Mouse (Mus musculus) G1E (cell line): ENCODE measurements at regions not wholly inside any gene's neighbourhood (a gene's known extent, or its start where the extent isn't known, plus 50 kb on each side); places are given as distances from the start of the nearest gene placed in this dataset.

Source experiments
- ATAC-seq: 2 replicates; pipeline ENCODE4 v1.8.0; 2016; ENCODE audit warnings: mild to moderate bottlenecking; ENCODE audit not compliant: insufficient number of reproducible peaks, poor library complexity, low FRiP score, severe bottlenecking; ENCODE audit errors: extremely low read depth
- DNase-seq: peaks from one replicate; pipeline ENCODE4 v3.0.0; 2012; ENCODE audit warnings: low spot score
- H3K27me3 ChIP-seq: 2 replicates; pipeline ENCODE4 v1.6.1; 2012; ENCODE audit warnings: mild to moderate bottlenecking, low read length, inconsistent platforms; ENCODE audit not compliant: insufficient read depth
- H3K36me3 ChIP-seq: replicated peaks from 2 replicates; pipeline ENCODE3; 2012; ENCODE audit warnings: mild to moderate bottlenecking, inconsistent platforms
- H3K4me1 ChIP-seq: 2 replicates; pipeline ENCODE4 v1.6.1; 2012; ENCODE audit warnings: low read depth, low read length, inconsistent platforms, mixed read lengths; ENCODE audit not compliant: insufficient read depth
- H3K4me3 ChIP-seq: 2 replicates; pipeline ENCODE4 v1.5.1; 2012; ENCODE audit warnings: low read depth, mild to moderate bottlenecking, inconsistent platforms, low read length, moderate library complexity, mixed read lengths
- H3K9me3 ChIP-seq: replicated peaks from 2 replicates; pipeline ENCODE4 v1.6.1; 2012; ENCODE audit warnings: inconsistent platforms
- CTCF ChIP-seq: IDR thresholded peaks from 2 replicates; pipeline ENCODE4 v1.5.1; 2012; ENCODE audit warnings: low read depth, low read length, inconsistent platforms, mixed read lengths
- GATA1 ChIP-seq: IDR thresholded peaks from 2 replicates; pipeline ENCODE4 v1.6.1; 2012; ENCODE audit warnings: borderline replicate concordance, low read length, inconsistent platforms, mixed read lengths
- GATA2 ChIP-seq: IDR thresholded peaks from 2 replicates; pipeline ENCODE4 v1.6.1; 2012; ENCODE audit warnings: low read depth, low read length, inconsistent platforms, borderline replicate concordance
- POLR2AphosphoS5 ChIP-seq: IDR thresholded peaks from 2 replicates; pipeline ENCODE4 v1.6.1; 2012; ENCODE audit warnings: low read depth, low read length, inconsistent platforms; ENCODE audit not compliant: insufficient replicate concordance
- TAL1 ChIP-seq: conservative IDR thresholded peaks from 2 replicates; pipeline ENCODE4 v1.6.1; 2012; ENCODE audit warnings: low read depth, low read length, inconsistent platforms, mixed read lengths

GRCm38 (mm10) chr10:120706684-120707290, 192.1 kb downstream of the Msrb3 start:
- H3K4me3 ChIP-seq: no peak overlapping the region
- peaks cover 67% of the 10 kb centered on the region for H3K9me3 ChIP-seq

GRCm38 (mm10) chr10:120701833-120702232, 197.1 kb downstream of the Msrb3 start:
- H3K27me3 ChIP-seq: no peaks in the 10 kb centered on the region
- no peak for DNase-seq
- ATAC-seq: no peak
- TF ChIP-seq GATA2 (no peak), TAL1 (no peak), POLR2AphosphoS5 (no peak), GATA1 (no peak), CTCF (no peak)
- no peaks in the 10 kb centered on the region for H3K4me1 ChIP-seq
- H3K36me3 ChIP-seq: no peaks in the 10 kb centered on the region
- peaks cover 66% of the 10 kb centered on the region for H3K9me3 ChIP-seq
- no peak overlapping the region for H3K4me3 ChIP-seq

More at GRCm38 (mm10) chr10:120706684-120707290, 192.1 kb downstream of the Msrb3 start:
- Histone ChIP-seq H3K27me3 (no peaks in the 10 kb centered on the region), H3K4me1 (no peaks in the 10 kb centered on the region), H3K36me3 (no peaks in the 10 kb centered on the region)
- TF ChIP-seq TAL1 (no peak), CTCF (no peak), GATA1 (no peak), GATA2 (no peak), POLR2AphosphoS5 (no peak)
- DNase-seq (no peak), ATAC-seq (no peak)

GRCm38 (mm10) chr10:120697275-120697856, 201.5 kb downstream of the Msrb3 start:
- DNase-seq: no peak
- Histone ChIP-seq H3K9me3 (peaks cover 54% of the 10 kb centered on the region), H3K27me3 (no peaks in the 10 kb centered on the region), H3K4me1 (no peaks in the 10 kb centered on the region), H3K4me3 (no peak overlapping the region), H3K36me3 (no peaks in the 10 kb centered on the region)
- TF ChIP-seq GATA2 (no peak), CTCF (no peak), POLR2AphosphoS5 (no peak)
- no peak for ATAC-seq

- Histone ChIP-seq H3K9me3 (peaks cover 55% of the 10 kb centered on the region), H3K4me1 (no peaks in the 10 kb centered on the region), H3K27me3 (no peaks in the 10 kb centered on the region), H3K36me3 (no peaks in the 10 kb centered on the region), H3K4me3 (no peak overlapping the region)
- TF ChIP-seq CTCF (no peak), GATA1 (no peak), POLR2AphosphoS5 (no peak), GATA2 (no peak), TAL1 (no peak)
- ATAC-seq (no peak), DNase-seq (no peak)
Observed at GRCm38 (mm10) chr10:120696481-120696880, 202.4 kb downstream of the Msrb3 start.

GRCm38 (mm10) chr10:120694472-120694871, 204.4 kb downstream of the Msrb3 start:
- Histone ChIP-seq H3K4me1 (no peaks in the 10 kb centered on the region), H3K4me3 (no peak overlapping the region), H3K36me3 (no peaks in the 10 kb centered on the region), H3K9me3 (peaks cover 44% of the 10 kb centered on the region), H3K27me3 (no peaks in the 10 kb centered on the region)
- ATAC-seq (no peak), DNase-seq (no peak)
- TF ChIP-seq GATA2 (no peak), TAL1 (no peak), GATA1 (no peak), CTCF (no peak), POLR2AphosphoS5 (no peak)

GRCm38 (mm10) chr10:120691451-120691850, 207.4 kb downstream of the Msrb3 start:
- DNase-seq: no peak
- Histone ChIP-seq H3K9me3 (peaks cover 50% of the 10 kb centered on the region), H3K4me3 (no peak overlapping the region), H3K4me1 (no peaks in the 10 kb centered on the region), H3K27me3 (no peaks in the 10 kb centered on the region), H3K36me3 (no peaks in the 10 kb centered on the region)
- ATAC-seq: no peak
- TF ChIP-seq TAL1: no peak
- no peak for TF ChIP-seq GATA2
- TF ChIP-seq CTCF: no peak
- no peak for TF ChIP-seq GATA1
- TF ChIP-seq POLR2AphosphoS5: no peak

- no peak overlapping the region for H3K4me3 ChIP-seq
- no peaks in the 10 kb centered on the region for H3K36me3 ChIP-seq
- no peak for ATAC-seq
- H3K27me3 ChIP-seq: no peaks in the 10 kb centered on the region
- TF ChIP-seq GATA2 (no peak), TAL1 (no peak), GATA1 (no peak), POLR2AphosphoS5 (no peak), CTCF (no peak)
- no peaks in the 10 kb centered on the region for H3K4me1 ChIP-seq
- H3K9me3 ChIP-seq: peaks cover 66% of the 10 kb centered on the region
- DNase-seq: no peak
Observed at GRCm38 (mm10) chr10:120686123-120686522, 209.9 kb upstream of the Hmga2 start.
